Mouse (Mus musculus) cerebellum, adult 2 months (tissue): ENCODE measurements around the gene Sypl2. TPM values are rescaled to one million over a fixed set of nuclear protein-coding genes. Genes with fewer than 3 reads are reported as not detected.

Source experiments
- DNase-seq, 2 experiments: peaks; one replicate each; pipeline ENCODE4 v3.0.0; 2021
- H3K27ac ChIP-seq: fragments of 200-500 bp; 2 replicates; pipeline ENCODE4 v1.5.1; 2012; ENCODE audit warnings: low read length, control low read depth, inconsistent platforms; ENCODE audit not compliant: insufficient read depth
- H3K27me3 ChIP-seq: fragments of 200-500 bp; 2 replicates; pipeline ENCODE4 v1.6.1; 2012; ENCODE audit warnings: inconsistent platforms, mild to moderate bottlenecking, low read length, moderate library complexity; ENCODE audit not compliant: control insufficient read depth, insufficient read depth
- H3K4me1 ChIP-seq: fragments of 200-500 bp; 2 replicates; pipeline ENCODE4 v1.6.1; 2011; ENCODE audit warnings: low read length; ENCODE audit not compliant: control insufficient read depth, insufficient read depth
- H3K4me3 ChIP-seq: fragments of 200-500 bp; replicated peaks from 2 replicates; pipeline ENCODE3; 2011; ENCODE audit warnings: mild to moderate bottlenecking, low read depth, low read length, control low read depth; ENCODE audit not compliant: insufficient read depth
- CTCF ChIP-seq: fragments of 200-500 bp; IDR thresholded peaks from 2 replicates; pipeline ENCODE4 v1.5.1; 2011; ENCODE audit warnings: low read depth, mild to moderate bottlenecking, control low read depth, low read length, moderate library complexity, borderline replicate concordance; ENCODE audit not compliant: insufficient read depth
- POLR2A ChIP-seq: fragments of 200-500 bp; IDR thresholded peaks from 2 replicates; pipeline ENCODE4 v1.6.1; 2011; ENCODE audit warnings: low read length, control low read depth, borderline replicate concordance; ENCODE audit not compliant: insufficient read depth
- WGBS: fragments of 180-500 bp; shearing (Covaris S2); methylation state at CpG from one replicate; pipeline ENCODE4 v1.1.7; 2018; 5-methylcytosine and 5-hydroxymethylcytosine counted together
- polyA plus RNA-seq: library from polyadenylated mRNA; depleted of rRNA; stranded (reverse); fragments of >200 nt; gene quantifications from 2 replicates; pipeline ENCODE4 v1.2.3, GENCODE M21; 2012

Sypl2 gene
- polyA plus RNA-seq, 1 experiment = 2.4 TPM

GRCm38 (mm10) chr3:108180514-108180913, 45.9 kb downstream of the Sypl2 start:
- H3K27ac ChIP-seq = no peak overlapping the region
- WGBS = 56% methylated on average over 2 of the region's 2 CpGs
- no peak overlapping the region for H3K4me3 ChIP-seq
- H3K27me3 ChIP-seq = no peaks in the 10 kb centered on the region
- peaks cover 3% of the 10 kb centered on the region; the same call in 1 of the 2 replicates for H3K4me1 ChIP-seq
- DNase-seq = no peak
- TF ChIP-seq POLR2A (no peak), CTCF (no peak)

- WGBS = 56% methylated on average over 7 of the region's 7 CpGs
- DNase-seq = no peak
- Histone ChIP-seq H3K27ac (no peak overlapping the region), H3K27me3 (no peaks in the 10 kb centered on the region), H3K4me3 (no peak overlapping the region), H3K4me1 (peaks cover 8% of the 10 kb centered on the region)
- no peak for TF ChIP-seq POLR2A
- TF ChIP-seq CTCF = no peak
Measured at GRCm38 (mm10) chr3:108178756-108179715, 47.4 kb downstream of the Sypl2 start.

GRCm38 (mm10) chr3:108174672-108175531, 51.5 kb downstream of the Sypl2 start:
- Histone ChIP-seq H3K27ac (peak overlapping the region; percentile 19), H3K4me3 (peak overlapping the region; percentile 27), H3K4me1 (peaks cover 8% of the 10 kb centered on the region), H3K27me3 (no peaks in the 10 kb centered on the region)
- TF ChIP-seq CTCF = no peak
- TF ChIP-seq POLR2A = no peak
- peak; percentile 64 to 72 for DNase-seq
- 21% methylated on average over 14 of the region's 14 CpGs for WGBS

- Histone ChIP-seq H3K27me3 (no peaks in the 10 kb centered on the region), H3K27ac (no peak overlapping the region), H3K4me3 (no peak overlapping the region), H3K4me1 (no peaks in the 10 kb centered on the region)
- WGBS = 49% methylated on average over 3 of the region's 3 CpGs
- no peak for DNase-seq
- TF ChIP-seq POLR2A (no peak), CTCF (no peak)
Measured at GRCm38 (mm10) chr3:108169199-108169598, 57.2 kb downstream of the Sypl2 start.

GRCm38 (mm10) chr3:108167499-108167898, 58.9 kb downstream of the Sypl2 start:
- DNase-seq = no peak
- H3K27ac ChIP-seq = no peak overlapping the region
- H3K4me3 ChIP-seq = no peak overlapping the region
- no peaks in the 10 kb centered on the region for H3K27me3 ChIP-seq
- no peak for TF ChIP-seq CTCF
- no peak for TF ChIP-seq POLR2A
- 51% methylated on average over 14 of the region's 14 CpGs for WGBS
- H3K4me1 ChIP-seq = no peaks in the 10 kb centered on the region

GRCm38 (mm10) chr3:108166486-108167211, 59.8 kb downstream of the Sypl2 start:
- Histone ChIP-seq H3K4me1 (no peaks in the 10 kb centered on the region), H3K4me3 (no peak overlapping the region), H3K27me3 (no peaks in the 10 kb centered on the region), H3K27ac (no peak overlapping the region)
- TF ChIP-seq POLR2A = no peak
- TF ChIP-seq CTCF = no peak
- peak in 1 of 2 experiments; percentile 15 for DNase-seq
- WGBS = 35% methylated on average over 10 of the region's 11 CpGs
